Mouse (Mus musculus): ENCODE measurements at regions not wholly inside any gene's neighbourhood (a gene's known extent, or its start where the extent isn't known, plus 50 kb on each side); places are given as distances from the start of the nearest gene placed in this dataset.

GRCm38 (mm10) chr12:77064048-77064447, 102.0 kb upstream of the Max start:
- TF ChIP-seq CTCF (IDR thresholded peaks at IDR 0.05; ENCODE audit: insufficient read depth, low read length), result no peak
- no peak for TF ChIP-seq POLR2A (IDR thresholded peaks at IDR 0.05; ENCODE audit: borderline replicate concordance, extremely low read depth, low read depth, low read length)
